Mouse (Mus musculus): Measurements from ENCODE around the gene Gm9913.

Gm9913 gene

DNA sequence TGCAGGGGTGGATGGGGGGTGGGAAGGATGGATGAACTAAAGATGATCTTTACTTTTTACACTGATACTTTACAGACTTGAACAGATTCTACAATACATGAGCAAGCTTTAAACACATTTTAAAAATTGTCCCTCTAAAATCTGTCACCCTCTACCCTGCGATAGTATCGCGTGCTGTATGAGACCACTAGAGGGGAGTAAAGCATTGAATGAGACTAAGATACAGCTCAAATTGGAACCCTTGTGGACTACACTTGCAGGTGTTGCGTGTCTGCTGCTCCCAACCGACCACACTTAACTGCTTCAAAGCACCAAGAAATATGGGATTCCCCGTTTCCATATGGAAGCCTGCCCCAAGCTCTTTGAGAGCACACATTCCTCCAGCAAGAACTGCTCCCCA is 50.9 kb downstream of the Gm9913 start:
- DNase-seq (ENCODE audit: low spot score): no peak

All from urinary bladder, postnatal 25 days (tissue).